Mouse (Mus musculus): ENCODE results near the gene Slc9a3r2. TPM values are rescaled to one million over a fixed set of nuclear protein-coding genes. Genes with fewer than 3 reads are reported as not detected.
A peak's percentile ranks its signal among the peaks of the same experiment; 100 is the strongest.

Slc9a3r2 gene
- total RNA-seq, 1 experiment = 22.7 TPM

DNA sequence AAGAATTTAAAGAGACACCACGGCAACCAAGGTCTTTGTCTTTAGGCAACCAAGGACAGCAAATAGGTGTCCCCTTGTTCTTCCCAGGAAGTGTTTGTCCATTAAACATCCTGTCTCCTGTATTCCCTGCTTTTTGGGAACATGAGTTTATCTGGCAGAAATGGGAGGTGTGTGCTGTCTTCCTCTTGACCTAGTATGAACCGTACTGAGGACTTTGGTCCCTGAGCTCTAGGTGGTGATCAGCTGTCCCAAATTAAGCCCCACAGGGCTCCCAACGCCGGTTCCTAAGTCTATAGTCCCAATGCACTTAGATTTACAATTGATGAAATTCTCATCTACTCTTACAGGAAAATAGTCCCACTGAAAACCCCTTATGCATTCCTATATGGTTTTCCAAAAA, 639 bp upstream of the Slc9a3r2 start:
- DNase-seq (ENCODE audit: low read depth, low spot score) = no peak
- H3K4me1 ChIP-seq (ENCODE audit: control insufficient read depth in 2 of 2, insufficient read depth in 2 of 2, low read length in 2 of 2, poor library complexity in 1 of 2) = peaks cover 6 to 16% of the 10 kb centered on the region in 2 experiments; a peak in 3 of 4 replicates
- no peaks in the 10 kb centered on the region for H3K9me3 ChIP-seq (ENCODE audit: control insufficient read depth, insufficient read depth, low read depth, low read length)
- no peak overlapping the region for H3K27ac ChIP-seq (ENCODE audit: insufficient read depth, low read depth, low read length, poor library complexity, severe bottlenecking)
- 0 out of 2 replicates have a peak overlapping the region, but pooled peaks have one; percentile 51 for H3K9ac ChIP-seq (ENCODE audit: insufficient read depth, low read depth, low read length, poor library complexity, severe bottlenecking)
- H3K36me3 ChIP-seq (ENCODE audit: control insufficient read depth, insufficient read depth, low read length, poor library complexity, severe bottlenecking) = no peaks in the 10 kb centered on the region
- in situ Hi-C loops (cut with MboI; ENCODE audit: low sequenced_read_pairs in 2 of 2, unreplicated experiment in 2 of 2) = no loop called here
- H3K4me3 ChIP-seq (ENCODE audit: insufficient read depth in 1 of 2, low read depth in 1 of 2, low read length in 2 of 2, poor library complexity in 1 of 2, severe bottlenecking in 1 of 2) = no peak overlapping the region; a peak in 1 of 4 replicates
- no peak for TF ChIP-seq ZNF384 (IDR thresholded peaks at IDR 0.05; ENCODE audit: low read depth, low read length)
- TF ChIP-seq CHD2 (IDR thresholded peaks at IDR 0.05; ENCODE audit: low read depth, low read length) = no peak

DNA sequence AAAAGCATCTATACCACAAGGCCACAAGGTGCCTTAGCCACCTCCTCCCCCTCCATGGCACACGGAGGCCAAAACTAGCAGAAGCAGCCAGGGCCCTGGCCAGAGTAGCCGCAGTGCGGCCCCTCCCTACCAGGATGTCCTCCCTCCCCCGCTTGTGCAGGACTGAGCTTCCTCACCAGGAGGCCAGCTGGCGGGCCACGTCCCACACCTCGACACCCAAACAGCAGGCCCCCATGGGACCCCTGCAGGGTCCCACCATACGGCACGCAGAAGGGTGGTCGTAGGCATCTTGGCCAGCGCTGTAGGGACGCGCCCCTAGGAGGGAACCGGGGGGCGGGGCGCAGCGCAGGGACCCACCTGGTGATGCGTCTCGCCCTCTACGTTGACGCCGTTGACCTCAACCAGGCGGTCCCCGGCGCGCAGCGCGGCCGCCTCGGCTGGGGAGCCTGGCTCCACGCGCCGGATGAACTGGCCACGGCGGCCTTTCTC, 502 bp downstream of the Slc9a3r2 start:
- no peak for TF ChIP-seq MAFK (IDR thresholded peaks at IDR 0.05; ENCODE audit: insufficient read depth, low read depth, low read length)
- no peak for TF ChIP-seq CHD2 (IDR thresholded peaks at IDR 0.05; ENCODE audit: low read depth, low read length)
- no peak for TF ChIP-seq ZC3H11A (IDR thresholded peaks at IDR 0.05; ENCODE audit: borderline replicate concordance, low read depth, low read length)
- TF ChIP-seq ZNF384 (IDR thresholded peaks at IDR 0.05; ENCODE audit: low read depth, low read length) = no peak
- DNase-seq (ENCODE audit: low read depth, low spot score) = no peak
- H3K27ac ChIP-seq (ENCODE audit: insufficient read depth, low read depth, low read length, poor library complexity, severe bottlenecking) = no peak overlapping the region
- H3K4me3 ChIP-seq (ENCODE audit: insufficient read depth in 1 of 2, low read depth in 1 of 2, low read length in 2 of 2, poor library complexity in 1 of 2, severe bottlenecking in 1 of 2) = peak overlapping the region; percentile 85 to 96
- no peaks in the 10 kb centered on the region for H3K9me3 ChIP-seq (ENCODE audit: control insufficient read depth, insufficient read depth, low read depth, low read length)
- in situ Hi-C loops (cut with MboI; ENCODE audit: low sequenced_read_pairs in 2 of 2, unreplicated experiment in 2 of 2) = no loop called here
- H3K36me3 ChIP-seq (ENCODE audit: control insufficient read depth, insufficient read depth, low read length, poor library complexity, severe bottlenecking) = no peaks in the 10 kb centered on the region
- peak overlapping the region; percentile 88 for H3K9ac ChIP-seq (ENCODE audit: insufficient read depth, low read depth, low read length, poor library complexity, severe bottlenecking)
- H3K4me1 ChIP-seq (ENCODE audit: control insufficient read depth in 2 of 2, insufficient read depth in 2 of 2, low read length in 2 of 2, poor library complexity in 1 of 2) = peaks cover 8 to 27% of the 10 kb centered on the region in 2 experiments; a peak in 3 of 4 replicates

- H3K27ac ChIP-seq (ENCODE audit: insufficient read depth, low read depth, low read length, poor library complexity, severe bottlenecking) = no peak overlapping the region
- H3K36me3 ChIP-seq (ENCODE audit: control insufficient read depth, insufficient read depth, low read length, poor library complexity, severe bottlenecking) = no peaks in the 10 kb centered on the region
- H3K4me3 ChIP-seq (ENCODE audit: insufficient read depth in 1 of 2, low read depth in 1 of 2, low read length in 2 of 2, poor library complexity in 1 of 2, severe bottlenecking in 1 of 2) = no peak overlapping the region
- H3K9ac ChIP-seq (ENCODE audit: insufficient read depth, low read depth, low read length, poor library complexity, severe bottlenecking) = no peak overlapping the region
- H3K4me1 ChIP-seq (ENCODE audit: control insufficient read depth in 2 of 2, insufficient read depth in 2 of 2, low read length in 2 of 2, poor library complexity in 1 of 2) = peaks cover 10 to 31% of the 10 kb centered on the region in 2 experiments; a peak in 3 of 4 replicates
- no peaks in the 10 kb centered on the region for H3K9me3 ChIP-seq (ENCODE audit: control insufficient read depth, insufficient read depth, low read depth, low read length)
- TF ChIP-seq HCFC1 (IDR thresholded peaks at IDR 0.05; ENCODE audit: borderline replicate concordance, insufficient read depth, low read length) = no peak
- no peak for TF ChIP-seq ZNF384 (IDR thresholded peaks at IDR 0.05; ENCODE audit: low read depth, low read length)
- TF ChIP-seq ZC3H11A (IDR thresholded peaks at IDR 0.05; ENCODE audit: borderline replicate concordance, low read depth, low read length) = no peak
- no peak for TF ChIP-seq MAFK (IDR thresholded peaks at IDR 0.05; ENCODE audit: insufficient read depth, low read depth, low read length)
- TF ChIP-seq CHD2 (IDR thresholded peaks at IDR 0.05; ENCODE audit: low read depth, low read length) = no peak
- no peak for DNase-seq (ENCODE audit: low read depth, low spot score)
- in situ Hi-C loops (cut with MboI; ENCODE audit: low sequenced_read_pairs in 2 of 2, unreplicated experiment in 2 of 2) = no loop called here
Observed at GRCm38 (mm10) chr17:24648731-24649377, 1.3 kb downstream of the Slc9a3r2 start.

GRCm38 (mm10) chr17:24647493-24647892, 2.6 kb downstream of the Slc9a3r2 start:
- in situ Hi-C loops (cut with MboI; ENCODE audit: low sequenced_read_pairs in 2 of 2, unreplicated experiment in 2 of 2) = no loop called here
- TF ChIP-seq MAFK (IDR thresholded peaks at IDR 0.05; ENCODE audit: insufficient read depth, low read depth, low read length) (no peak), ZNF384 (IDR thresholded peaks at IDR 0.05; ENCODE audit: low read depth, low read length) (no peak), HCFC1 (IDR thresholded peaks at IDR 0.05; ENCODE audit: borderline replicate concordance, insufficient read depth, low read length) (no peak), ZC3H11A (IDR thresholded peaks at IDR 0.05; ENCODE audit: borderline replicate concordance, low read depth, low read length) (no peak), CHD2 (IDR thresholded peaks at IDR 0.05; ENCODE audit: low read depth, low read length) (no peak)
- no peak overlapping the region for H3K27ac ChIP-seq (ENCODE audit: insufficient read depth, low read depth, low read length, poor library complexity, severe bottlenecking)

More at GRCm38 (mm10) chr17:24647493-24647892, 2.6 kb downstream of the Slc9a3r2 start:
- H3K36me3 ChIP-seq (ENCODE audit: control insufficient read depth, insufficient read depth, low read length, poor library complexity, severe bottlenecking) = no peaks in the 10 kb centered on the region
- no peak overlapping the region for H3K9ac ChIP-seq (ENCODE audit: insufficient read depth, low read depth, low read length, poor library complexity, severe bottlenecking)
- H3K4me3 ChIP-seq (ENCODE audit: insufficient read depth in 1 of 2, low read depth in 1 of 2, low read length in 2 of 2, poor library complexity in 1 of 2, severe bottlenecking in 1 of 2) = no peak overlapping the region
- H3K9me3 ChIP-seq (ENCODE audit: control insufficient read depth, insufficient read depth, low read depth, low read length) = no peaks in the 10 kb centered on the region
- H3K4me1 ChIP-seq (ENCODE audit: control insufficient read depth in 2 of 2, insufficient read depth in 2 of 2, low read length in 2 of 2, poor library complexity in 1 of 2) = peaks cover 10 to 31% of the 10 kb centered on the region in 2 experiments; a peak in 3 of 4 replicates
- no peak for DNase-seq (ENCODE audit: low read depth, low spot score)

Measured in ES-E14 (cell line).